Mouse (Mus musculus): ENCODE results near the gene Moxd2. TPM values are rescaled to one million over a fixed set of nuclear protein-coding genes. Genes with fewer than 3 reads are reported as not detected.

The Moxd2 gene
- total RNA-seq (2021): not detected

GRCm38 (mm10) chr6:40887394-40887793, at the start of gene Moxd2:
TSS of gene Moxd2 (minus strand) at chr6:40887494.
- intact Hi-C loops (cut with DNase I): no loop called here
- DNase-seq (ENCODE audit: low spot score): no peak

GRCm38 (mm10) chr6:40919954-40920353, 32.7 kb upstream of the Moxd2 start:
- intact Hi-C loops (cut with DNase I): no loop called here
- DNase-seq (ENCODE audit: low spot score): no peak

DNA sequence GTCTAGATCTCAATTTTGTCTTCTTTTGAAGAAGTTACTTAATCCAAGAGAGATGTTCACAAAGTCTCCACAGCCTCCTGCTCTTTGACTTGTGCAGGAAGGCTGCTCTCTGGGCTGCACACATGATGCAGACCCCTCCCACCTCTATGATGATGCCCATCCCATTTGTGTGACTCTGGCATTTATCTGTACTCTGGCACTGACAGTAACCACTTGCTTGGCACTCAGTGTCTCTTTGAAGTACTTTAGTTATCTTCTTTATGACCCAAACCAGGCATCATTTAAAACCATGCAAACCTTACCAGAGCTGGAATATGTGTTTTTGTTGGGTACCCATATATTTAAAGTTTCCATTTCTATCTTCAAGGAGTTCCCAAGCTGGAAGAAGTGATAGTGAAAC, 13.0 kb upstream of the Moxd2 start, which contains the start of gene Prss58:
Gene Prss58 (minus strand): TSS at position 101 of the 400 bp plus-strand sequence.
- intact Hi-C loops (cut with DNase I): no loop called here
- DNase-seq (ENCODE audit: low spot score): no peak

DNA sequence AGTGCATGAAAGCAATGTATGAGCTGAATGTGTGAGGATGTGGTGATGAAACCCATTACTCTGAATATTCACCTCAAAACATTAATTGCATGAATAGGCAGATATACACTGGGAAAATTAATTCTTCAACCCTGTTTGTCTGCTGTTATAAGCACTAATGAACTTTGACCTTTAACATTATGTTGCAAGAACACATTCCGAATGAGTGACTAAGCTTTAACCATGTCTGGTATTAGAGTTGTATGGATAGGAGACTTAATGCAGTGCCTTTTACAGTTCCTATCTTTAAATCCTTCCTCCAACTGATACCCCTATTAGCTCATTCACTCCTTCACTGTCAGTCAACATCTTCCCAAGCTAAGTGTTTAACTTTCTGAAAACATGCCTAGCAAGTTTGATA, 7.4 kb upstream of the Moxd2 start:
- intact Hi-C loops (cut with DNase I): no loop called here
- no peak for DNase-seq (ENCODE audit: low spot score)

DNA sequence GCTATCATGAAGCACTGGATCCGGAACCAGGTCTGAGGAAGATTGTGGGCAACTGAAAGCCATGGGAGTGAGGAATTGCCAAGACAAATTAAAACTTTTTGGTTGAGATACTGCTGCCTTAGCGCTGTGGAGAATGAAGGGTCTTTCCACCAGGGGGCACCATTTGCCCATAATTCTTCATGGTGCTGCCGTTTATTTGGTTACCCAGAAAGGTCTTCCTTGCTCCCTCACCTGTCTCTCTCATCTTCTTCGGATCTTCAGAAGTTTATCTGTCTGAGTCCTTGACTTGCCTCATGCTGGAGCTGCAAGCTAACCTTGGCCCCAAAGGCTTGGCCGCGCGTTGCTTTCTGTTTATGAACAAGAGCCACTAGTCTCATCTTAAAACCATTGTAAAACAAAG, 6.3 kb upstream of the Moxd2 start:
- DNase-seq (ENCODE audit: low spot score): no peak
- intact Hi-C loops (cut with DNase I): no loop called here

- DNase-seq (ENCODE audit: low spot score): no peak
- intact Hi-C loops (cut with DNase I): no loop called here
Measured at GRCm38 (mm10) chr6:40891754-40892153, 4.5 kb upstream of the Moxd2 start.

DNA sequence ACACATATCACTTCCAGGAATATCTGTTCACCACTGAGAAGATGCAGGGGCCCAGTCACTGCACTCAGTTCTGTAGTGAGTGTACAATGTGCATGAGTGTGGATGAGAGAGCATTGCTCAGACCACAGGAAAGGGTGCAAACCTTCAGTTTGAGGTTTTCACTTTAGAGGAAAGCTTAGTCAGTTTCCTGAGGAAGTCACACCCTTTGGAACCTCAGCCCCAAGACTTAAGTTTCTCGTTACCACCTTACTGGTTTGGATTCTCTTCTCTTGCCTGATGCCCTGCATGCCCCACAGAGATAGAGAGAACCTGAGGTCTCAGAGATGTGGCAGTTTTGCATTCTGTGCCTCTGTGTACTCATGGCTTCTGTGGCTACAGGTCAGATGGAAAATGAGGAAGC, 3.7 kb upstream of the Moxd2 start:
- intact Hi-C loops (cut with DNase I): no loop called here
- DNase-seq (ENCODE audit: low spot score): no peak

- no peak for DNase-seq (ENCODE audit: low spot score)
- intact Hi-C loops (cut with DNase I): no loop called here
Measured at GRCm38 (mm10) chr6:40845283-40845682, 42.0 kb downstream of the Moxd2 start.

Other genes with a start within 250 kb of the Moxd2 start
- not detected for gene Prss58, start 12.9 kb upstream of the Moxd2 start, total RNA-seq (2021)
- gene 1700074P13Rik, start 53.1 kb upstream of the Moxd2 start, total RNA-seq (2021): not detected
- gene Gm4744, start 64.4 kb upstream of the Moxd2 start, total RNA-seq (2021): not detected
- not detected for gene 1810009J06Rik, start 77.3 kb upstream of the Moxd2 start, total RNA-seq (2021)
- gene Gm2663, start 112.0 kb upstream of the Moxd2 start, total RNA-seq (2021): not detected
- not detected for gene 2210010C04Rik, start 148.0 kb upstream of the Moxd2 start, total RNA-seq (2021)

Data from heart, postnatal 25 days (tissue).